Mouse (Mus musculus): ENCODE results near the gene Rarg. TPM values are rescaled to one million over a fixed set of nuclear protein-coding genes. Genes with fewer than 3 reads are reported as not detected.
"Not testable (repeated sequence)": the region's sequence is repeated elsewhere in the genome, so short reads cannot be mapped to it uniquely, and the experiment has no call there.

The Rarg gene
- polyA plus RNA-seq, 1 experiment: 0.09 TPM

- 0 out of 2 replicates have a peak, but pooled peaks cover 3% of the 10 kb centered on the region for H3K9me3 ChIP-seq (ENCODE audit: control insufficient read depth, low read length)
- H3K4me1 ChIP-seq (ENCODE audit: control insufficient read depth): peaks cover 55% of the 10 kb centered on the region
- H3K27me3 ChIP-seq (ENCODE audit: control insufficient read depth): no peaks in the 10 kb centered on the region; the same call in 1 of the 2 replicates
- H3K36me3 ChIP-seq (ENCODE audit: control insufficient read depth): no peaks in the 10 kb centered on the region
- H3K4me3 ChIP-seq (replicated peaks): peak overlapping the region; percentile 58
- TF ChIP-seq GATA1 (IDR thresholded peaks at IDR 0.05; ENCODE audit: low read length): no peak
- TF ChIP-seq TAL1 (IDR thresholded peaks at IDR 0.05; ENCODE audit: low read length): no peak
These were observed 26.7 kb downstream of the Rarg start for GRCm38 (mm10) chr15:102230408-102231321.

- peaks cover 31% of the 10 kb centered on the region for H3K4me1 ChIP-seq (ENCODE audit: control insufficient read depth)
- not testable (repeated sequence) for H3K4me3 ChIP-seq (replicated peaks)
These were observed 31.7 kb downstream of the Rarg start for GRCm38 (mm10) chr15:102225619-102226018.

GRCm38 (mm10) chr15:102224992-102225617 is 32.2 kb downstream of the Rarg start:
- Histone ChIP-seq H3K27me3 (ENCODE audit: control insufficient read depth) (peaks cover 34% of the 10 kb centered on the region), H3K4me1 (ENCODE audit: control insufficient read depth) (peaks cover 29% of the 10 kb centered on the region), H3K9me3 (ENCODE audit: control insufficient read depth, low read length) (0 out of 2 replicates have a peak, but pooled peaks cover 3% of the 10 kb centered on the region), H3K36me3 (ENCODE audit: control insufficient read depth) (no peaks in the 10 kb centered on the region), H3K4me3 (replicated peaks) (peak overlapping the region; percentile 56)
- TF ChIP-seq GATA1 (IDR thresholded peaks at IDR 0.05; ENCODE audit: low read length): no peak
- no peak for TF ChIP-seq TAL1 (IDR thresholded peaks at IDR 0.05; ENCODE audit: low read length)

More at GRCm38 (mm10) chr15:102225619-102226018, 31.7 kb downstream of the Rarg start:
- not testable (repeated sequence) for H3K36me3 ChIP-seq (ENCODE audit: control insufficient read depth); H3K9me3 ChIP-seq (ENCODE audit: control insufficient read depth, low read length)
- peaks cover 34% of the 10 kb centered on the region for H3K27me3 ChIP-seq (ENCODE audit: control insufficient read depth)

GRCm38 (mm10) chr15:102224186-102224991 is 32.9 kb downstream of the Rarg start:
- TF ChIP-seq GATA1 (IDR thresholded peaks at IDR 0.05; ENCODE audit: low read length): no peak
- TF ChIP-seq TAL1 (IDR thresholded peaks at IDR 0.05; ENCODE audit: low read length): no peak
- H3K4me1 ChIP-seq (ENCODE audit: control insufficient read depth): peaks cover 29% of the 10 kb centered on the region

GRCm38 (mm10) chr15:102222386-102222785 is 34.9 kb downstream of the Rarg start:
- TF ChIP-seq GATA1 (IDR thresholded peaks at IDR 0.05; ENCODE audit: low read length): no peak
- no peak for TF ChIP-seq TAL1 (IDR thresholded peaks at IDR 0.05; ENCODE audit: low read length)
- Histone ChIP-seq H3K4me1 (ENCODE audit: control insufficient read depth) (peaks cover 26% of the 10 kb centered on the region), H3K4me3 (replicated peaks) (no peak overlapping the region), H3K9me3 (ENCODE audit: control insufficient read depth, low read length) (0 out of 2 replicates have a peak, but pooled peaks cover 3% of the 10 kb centered on the region), H3K27me3 (ENCODE audit: control insufficient read depth) (peaks cover 34% of the 10 kb centered on the region), H3K36me3 (ENCODE audit: control insufficient read depth) (peaks cover 1% of the 10 kb centered on the region; the same call in 1 of the 2 replicates)

More at GRCm38 (mm10) chr15:102224186-102224991, 32.9 kb downstream of the Rarg start:
- no peaks in the 10 kb centered on the region for H3K36me3 ChIP-seq (ENCODE audit: control insufficient read depth)
- H3K9me3 ChIP-seq (ENCODE audit: control insufficient read depth, low read length): 0 out of 2 replicates have a peak, but pooled peaks cover 3% of the 10 kb centered on the region
- H3K4me3 ChIP-seq (replicated peaks): peak overlapping the region; percentile 56
- H3K27me3 ChIP-seq (ENCODE audit: control insufficient read depth): peaks cover 34% of the 10 kb centered on the region

GRCm38 (mm10) chr15:102217325-102217724 is 40.0 kb downstream of the Rarg start:
- Histone ChIP-seq H3K4me1 (ENCODE audit: control insufficient read depth) (no peaks in the 10 kb centered on the region; the same call in 1 of the 2 replicates), H3K9me3 (ENCODE audit: control insufficient read depth, low read length) (no peaks in the 10 kb centered on the region), H3K4me3 (replicated peaks) (no peak overlapping the region), H3K27me3 (ENCODE audit: control insufficient read depth) (peaks cover 5% of the 10 kb centered on the region), H3K36me3 (ENCODE audit: control insufficient read depth) (peaks cover 47% of the 10 kb centered on the region)
- no peak for TF ChIP-seq GATA1 (IDR thresholded peaks at IDR 0.05; ENCODE audit: low read length)
- no peak for TF ChIP-seq TAL1 (IDR thresholded peaks at IDR 0.05; ENCODE audit: low read length)

GRCm38 (mm10) chr15:102216459-102217228 is 40.7 kb downstream of the Rarg start:
- no peaks in the 10 kb centered on the region; the same call in 1 of the 2 replicates for H3K4me1 ChIP-seq (ENCODE audit: control insufficient read depth)
- no peaks in the 10 kb centered on the region for H3K27me3 ChIP-seq (ENCODE audit: control insufficient read depth)
- H3K9me3 ChIP-seq (ENCODE audit: control insufficient read depth, low read length): no peaks in the 10 kb centered on the region
- peaks cover 54% of the 10 kb centered on the region for H3K36me3 ChIP-seq (ENCODE audit: control insufficient read depth)
- TF ChIP-seq TAL1 (IDR thresholded peaks at IDR 0.05; ENCODE audit: low read length): no peak
- TF ChIP-seq GATA1 (IDR thresholded peaks at IDR 0.05; ENCODE audit: low read length): no peak
- no peak overlapping the region for H3K4me3 ChIP-seq (replicated peaks)

GRCm38 (mm10) chr15:102215624-102216023 is 41.7 kb downstream of the Rarg start:
- H3K4me3 ChIP-seq (replicated peaks): no peak overlapping the region
- no peaks in the 10 kb centered on the region for H3K9me3 ChIP-seq (ENCODE audit: control insufficient read depth, low read length)
- no peaks in the 10 kb centered on the region; the same call in 1 of the 2 replicates for H3K4me1 ChIP-seq (ENCODE audit: control insufficient read depth)
- no peak for TF ChIP-seq GATA1 (IDR thresholded peaks at IDR 0.05; ENCODE audit: low read length)
- no peak for TF ChIP-seq TAL1 (IDR thresholded peaks at IDR 0.05; ENCODE audit: low read length)
- H3K36me3 ChIP-seq (ENCODE audit: control insufficient read depth): peaks cover 61% of the 10 kb centered on the region
- H3K27me3 ChIP-seq (ENCODE audit: control insufficient read depth): no peaks in the 10 kb centered on the region

All from erythroblast, embryonic 14.5 days (primary cell).